Comparison of ENCODE assay signal across 9 mouse cellular contexts in genomic region chr2:121102051-121102450, GRCm38 (mm10). TPM values are rescaled to one million over a fixed set of nuclear protein-coding genes. Genes with fewer than 3 reads are reported as not detected.
DNase-seq lines count a peak whose midpoint lies in the region; ATAC-seq and TF ChIP-seq lines count a peak whose summit lies in the region.
"Had no signal": no experiment of that assay in that cellular context is flagged by ENCODE, and none has a peak within 500 bp of the region (broad histone marks: within the 10 kb centered on the region; RNA-seq: fewer than 3 reads in every experiment).

No protein-coding gene starts in this region.

- peak; percentile 89 for TF ChIP-seq CTCF in midbrain, postnatal 0 days (IDR thresholded peaks at IDR 0.05)
- no peak for TF ChIP-seq CTCF in thymus, adult 2 months (IDR thresholded peaks at IDR 0.05; ENCODE audit: borderline replicate concordance, control insufficient read depth, extremely low read depth, insufficient read depth, low read length, poor library complexity)

- peak; percentile 74 for DNase-seq in testis, postnatal 10 days (ENCODE audit: low spot score)
- DNase-seq in testis, postnatal 14 days (ENCODE audit: low spot score) = no peak
- DNase-seq in c-Kit-positive CD71-negative TER-119-negative erythroid progenitor cells, embryonic 14.5 days (ENCODE audit: low read depth) = peak; percentile 65
- peak; percentile 11 to 79 for DNase-seq in left cerebral cortex, adult 9 months (ENCODE audit: low spot score in 2 of 2)
- DNase-seq in midbrain, postnatal 0 days (ENCODE audit: low spot score) = peak; percentile 82
- peak; percentile 45 for DNase-seq in thymus, adult 2 months

- 26% methylated on average over 9 of the region's 9 CpGs for WGBS in forebrain, embryonic 16.5 days
- 21% methylated on average over 9 of the region's 9 CpGs for WGBS in intestine, embryonic 16.5 days
- WGBS in midbrain, postnatal 0 days = 25% methylated on average over 9 of the region's 9 CpGs
- WGBS in thymus, adult 2 months = 15% methylated on average over 9 of the region's 9 CpGs

- peak; percentile 63 for ATAC-seq in forebrain, embryonic 16.5 days
- ATAC-seq in intestine, embryonic 16.5 days = 0 out of 2 replicates have a peak, but pooled peaks have one; percentile 18
- no peak for ATAC-seq in midbrain, postnatal 0 days (ENCODE audit: low FRiP score)

- H3K4me1 ChIP-seq in forebrain, embryonic 16.5 days (replicated peaks; ENCODE audit: control insufficient read depth, insufficient read depth, low read length) = no peaks in the 10 kb centered on the region
- H3K4me1 ChIP-seq in intestine, embryonic 16.5 days (ENCODE audit: control insufficient read depth, insufficient read depth, low read length) = no peaks in the 10 kb centered on the region
- H3K4me1 ChIP-seq in midbrain, postnatal 0 days (ENCODE audit: insufficient read depth, low read length) = no peaks in the 10 kb centered on the region
- H3K4me1 ChIP-seq in thymus, adult 2 months (replicated peaks; ENCODE audit: control insufficient read depth, insufficient read depth, low read length) = no peaks in the 10 kb centered on the region

- no peaks in the 10 kb centered on the region for H3K36me3 ChIP-seq in forebrain, embryonic 16.5 days (ENCODE audit: control insufficient read depth, insufficient read depth)
- no peaks in the 10 kb centered on the region for H3K36me3 ChIP-seq in intestine, embryonic 16.5 days (ENCODE audit: control insufficient read depth, insufficient read depth, low read length)
- no peaks in the 10 kb centered on the region for H3K36me3 ChIP-seq in midbrain, postnatal 0 days (ENCODE audit: insufficient read depth, low read length)
- no peaks in the 10 kb centered on the region for H3K36me3 ChIP-seq in thymus, adult 2 months (ENCODE audit: control insufficient read depth, insufficient read depth, low read length)

- no peak overlapping the region for H3K27ac ChIP-seq in forebrain, embryonic 16.5 days (ENCODE audit: low read length)
- no peak overlapping the region for H3K27ac ChIP-seq in intestine, embryonic 16.5 days (ENCODE audit: low read length)
- no peak overlapping the region for H3K27ac ChIP-seq in midbrain, postnatal 0 days (ENCODE audit: low read depth, low read length)
- no peak overlapping the region for H3K27ac ChIP-seq in thymus, adult 2 months (ENCODE audit: control insufficient read depth, insufficient read depth, low read length)

- H3K27me3 ChIP-seq in forebrain, embryonic 16.5 days (replicated peaks; ENCODE audit: control insufficient read depth, insufficient read depth, low read length) = no peaks in the 10 kb centered on the region
- H3K27me3 ChIP-seq in intestine, embryonic 16.5 days (replicated peaks; ENCODE audit: control insufficient read depth, insufficient read depth, low read length) = no peaks in the 10 kb centered on the region
- H3K27me3 ChIP-seq in midbrain, postnatal 0 days (ENCODE audit: insufficient read depth, low read length) = no peaks in the 10 kb centered on the region
- H3K27me3 ChIP-seq in thymus, adult 2 months (ENCODE audit: control insufficient read depth, insufficient read depth, low read length) = no peaks in the 10 kb centered on the region; the same call in 1 of the 2 replicates

- H3K4me3 ChIP-seq in forebrain, embryonic 16.5 days (replicated peaks; ENCODE audit: low read length) = no peak overlapping the region
- H3K4me3 ChIP-seq in intestine, embryonic 16.5 days (ENCODE audit: low read length) = no peak overlapping the region
- no peak overlapping the region for H3K4me3 ChIP-seq in midbrain, postnatal 0 days (ENCODE audit: low read depth, low read length)
- H3K4me3 ChIP-seq in thymus, adult 2 months (ENCODE audit: control insufficient read depth, insufficient read depth, low read length) = no peak overlapping the region
- H3K4me3 ChIP-seq: erythroblast, embryonic 14.5 days had no signal

- no peak for TF ChIP-seq POLR2A in thymus, adult 2 months (IDR thresholded peaks at IDR 0.05; ENCODE audit: control insufficient read depth, extremely low read depth, insufficient read depth, low read length, poor library complexity)

- H3K4me2 ChIP-seq in forebrain, embryonic 16.5 days (ENCODE audit: low read length) = no peak overlapping the region
- H3K4me2 ChIP-seq in intestine, embryonic 16.5 days (ENCODE audit: low read depth, low read length) = no peak overlapping the region
- no peak overlapping the region for H3K4me2 ChIP-seq in midbrain, postnatal 0 days (ENCODE audit: low read depth, low read length, poor library complexity, severe bottlenecking)

- H3K9ac ChIP-seq in forebrain, embryonic 16.5 days (replicated peaks; ENCODE audit: low read depth, low read length) = no peak overlapping the region
- H3K9ac ChIP-seq in intestine, embryonic 16.5 days (ENCODE audit: low read depth, low read length) = no peak overlapping the region
- no peak overlapping the region for H3K9ac ChIP-seq in midbrain, postnatal 0 days (replicated peaks; ENCODE audit: low read length, poor library complexity, severe bottlenecking)

- no peaks in the 10 kb centered on the region for H3K9me3 ChIP-seq in forebrain, embryonic 16.5 days (ENCODE audit: control insufficient read depth, low read length)
- no peaks in the 10 kb centered on the region for H3K9me3 ChIP-seq in intestine, embryonic 16.5 days (ENCODE audit: control insufficient read depth, low read length)
- H3K9me3 ChIP-seq in midbrain, postnatal 0 days (ENCODE audit: low read length) = no peaks in the 10 kb centered on the region

RNA-seq across cellular contexts. Expression of gene Tgm7, which starts 7.5 kb away (rescaled TPM):
- not detected in 2 replicates for polyA plus RNA-seq in forebrain, embryonic 16.5 days (2015; fragmentation: Nextera tagmentation; extraction: Ambion mirVana)
- 0.16 and 0.17 TPM in 2 replicates for polyA plus RNA-seq in intestine, embryonic 16.5 days (2015; fragmentation: Nextera tagmentation; extraction: Ambion mirVana)
- total RNA-seq in midbrain, postnatal 0 days (2014; rRNA removed) = not detected in 2 replicates
- polyA plus RNA-seq in midbrain, postnatal 0 days (2015; fragmentation: Nextera tagmentation; extraction: Ambion mirVana) = not detected in 2 replicates
- polyA plus RNA-seq in thymus, adult 2 months (2012; rRNA removed) = 0.34 and 0.38 TPM in 2 replicates
- polyA plus RNA-seq: erythroblast, embryonic 14.5 days had no signal

RNA-seq across cellular contexts. Expression of gene Tgm5, which starts 16.4 kb away (rescaled TPM):
- 0.09 TPM in 1 of 2 replicates, not detected in the other for polyA plus RNA-seq in forebrain, embryonic 16.5 days (2015; fragmentation: Nextera tagmentation; extraction: Ambion mirVana)
- polyA plus RNA-seq in intestine, embryonic 16.5 days (2015; fragmentation: Nextera tagmentation; extraction: Ambion mirVana) = not detected in 2 replicates
- total RNA-seq in midbrain, postnatal 0 days (2014; rRNA removed) = 0.14 and 0.44 TPM in 2 replicates
- 0.11 and 0.32 TPM in 2 replicates for polyA plus RNA-seq in midbrain, postnatal 0 days (2015; fragmentation: Nextera tagmentation; extraction: Ambion mirVana)
- 0.41 and 0.49 TPM in 2 replicates for polyA plus RNA-seq in thymus, adult 2 months (2012; rRNA removed)
- polyA plus RNA-seq: erythroblast, embryonic 14.5 days had no signal

RNA-seq across cellular contexts. Expression of gene Adal, which starts 38.2 kb away (rescaled TPM):
- 36.1 and 37.1 TPM in 2 replicates for polyA plus RNA-seq in forebrain, embryonic 16.5 days (2015; fragmentation: Nextera tagmentation; extraction: Ambion mirVana)
- 16.7 and 17.4 TPM in 2 replicates for polyA plus RNA-seq in intestine, embryonic 16.5 days (2015; fragmentation: Nextera tagmentation; extraction: Ambion mirVana)
- 17.1 and 21.7 TPM in 2 replicates for total RNA-seq in midbrain, postnatal 0 days (2014; rRNA removed)
- 18.2 and 19.1 TPM in 2 replicates for polyA plus RNA-seq in midbrain, postnatal 0 days (2015; fragmentation: Nextera tagmentation; extraction: Ambion mirVana)
- polyA plus RNA-seq in thymus, adult 2 months (2012; rRNA removed) = 6.9 and 7.0 TPM in 2 replicates

RNA-seq across cellular contexts. Expression of gene Lcmt2, which starts 38.4 kb away (rescaled TPM):
- 23.5 and 23.9 TPM in 2 replicates for polyA plus RNA-seq in forebrain, embryonic 16.5 days (2015; fragmentation: Nextera tagmentation; extraction: Ambion mirVana)
- polyA plus RNA-seq in intestine, embryonic 16.5 days (2015; fragmentation: Nextera tagmentation; extraction: Ambion mirVana) = 19.3 and 19.8 TPM in 2 replicates
- total RNA-seq in midbrain, postnatal 0 days (2014; rRNA removed) = 10.0 and 11.2 TPM in 2 replicates
- 13.5 and 14.8 TPM in 2 replicates for polyA plus RNA-seq in midbrain, postnatal 0 days (2015; fragmentation: Nextera tagmentation; extraction: Ambion mirVana)
- 13.3 and 14.9 TPM in 2 replicates for polyA plus RNA-seq in thymus, adult 2 months (2012; rRNA removed)
